Mouse (Mus musculus): ENCODE data around the gene Ttc21a. TPM values are rescaled to one million over a fixed set of nuclear protein-coding genes. Genes with fewer than 3 reads are reported as not detected.

Gene Ttc21a
- polyA plus RNA-seq, 1 experiment from 2014 or later, result 0.04 TPM

GRCm38 (mm10) chr9:119932358-119932757 is 5.0 kb upstream of the Ttc21a start:
- H3K9ac ChIP-seq (ENCODE audit: low read depth, low read length), result 0 out of 2 replicates have a peak overlapping the region, but pooled peaks have one; percentile 4
- no peaks in the 10 kb centered on the region for H3K9me3 ChIP-seq (ENCODE audit: control insufficient read depth, low read length)
- H3K36me3 ChIP-seq (ENCODE audit: control insufficient read depth, insufficient read depth, low read length), result peaks cover 21% of the 10 kb centered on the region
- H3K4me1 ChIP-seq (ENCODE audit: control insufficient read depth, insufficient read depth, low read length), result peaks cover 15% of the 10 kb centered on the region
- H3K4me3 ChIP-seq (ENCODE audit: low read length), result no peak overlapping the region
- peak; percentile 84 for ATAC-seq
- WGBS, result 74% methylated on average over 12 of the region's 12 CpGs
- H3K27me3 ChIP-seq (replicated peaks; ENCODE audit: control insufficient read depth, insufficient read depth, low read length), result no peaks in the 10 kb centered on the region
- H3K27ac ChIP-seq (ENCODE audit: low read length), result peak overlapping the region; percentile 61; the same call in 1 of the 2 replicates
- no peak overlapping the region for H3K4me2 ChIP-seq (ENCODE audit: low read depth, low read length)

- H3K9ac ChIP-seq (ENCODE audit: low read depth, low read length), result no peak overlapping the region
- no peaks in the 10 kb centered on the region for H3K9me3 ChIP-seq (ENCODE audit: control insufficient read depth, low read length)
- H3K4me3 ChIP-seq (ENCODE audit: low read length), result no peak overlapping the region
- no peak overlapping the region for H3K4me2 ChIP-seq (ENCODE audit: low read depth, low read length)
- no peak for ATAC-seq
- 85% methylated on average over 6 of the region's 6 CpGs for WGBS
- peaks cover 18% of the 10 kb centered on the region for H3K4me1 ChIP-seq (ENCODE audit: control insufficient read depth, insufficient read depth, low read length)
- H3K27me3 ChIP-seq (replicated peaks; ENCODE audit: control insufficient read depth, insufficient read depth, low read length), result no peaks in the 10 kb centered on the region
- peak overlapping the region; percentile 25; the same call in 1 of the 2 replicates for H3K27ac ChIP-seq (ENCODE audit: low read length)
- H3K36me3 ChIP-seq (ENCODE audit: control insufficient read depth, insufficient read depth, low read length), result peaks cover 10% of the 10 kb centered on the region
Observed at GRCm38 (mm10) chr9:119933675-119934074, 3.7 kb upstream of the Ttc21a start.

- Histone ChIP-seq H3K9ac (ENCODE audit: low read depth, low read length) (no peak overlapping the region), H3K36me3 (ENCODE audit: control insufficient read depth, insufficient read depth, low read length) (no peaks in the 10 kb centered on the region), H3K27ac (ENCODE audit: low read length) (no peak overlapping the region), H3K4me1 (ENCODE audit: control insufficient read depth, insufficient read depth, low read length) (peaks cover 11% of the 10 kb centered on the region; the same call in 1 of the 2 replicates), H3K9me3 (ENCODE audit: control insufficient read depth, low read length) (no peaks in the 10 kb centered on the region), H3K4me2 (ENCODE audit: low read depth, low read length) (no peak overlapping the region), H3K27me3 (replicated peaks; ENCODE audit: control insufficient read depth, insufficient read depth, low read length) (no peaks in the 10 kb centered on the region), H3K4me3 (ENCODE audit: low read length) (no peak overlapping the region)
- no peak for ATAC-seq
- 75% methylated on average over 4 of the region's 4 CpGs for WGBS
Observed at GRCm38 (mm10) chr9:119938496-119938895, 1.1 kb downstream of the Ttc21a start.

GRCm38 (mm10) chr9:119939646-119940045 is 2.2 kb downstream of the Ttc21a start:
- H3K27ac ChIP-seq (ENCODE audit: low read length), result no peak overlapping the region
- 71% methylated on average over 10 of the region's 10 CpGs for WGBS
- H3K4me2 ChIP-seq (ENCODE audit: low read depth, low read length), result no peak overlapping the region

GRCm38 (mm10) chr9:119941407-119941806 is 4.0 kb downstream of the Ttc21a start:
- Histone ChIP-seq H3K9ac (ENCODE audit: low read depth, low read length) (no peak overlapping the region), H3K4me3 (ENCODE audit: low read length) (no peak overlapping the region), H3K27me3 (replicated peaks; ENCODE audit: control insufficient read depth, insufficient read depth, low read length) (no peaks in the 10 kb centered on the region), H3K27ac (ENCODE audit: low read length) (no peak overlapping the region), H3K4me1 (ENCODE audit: control insufficient read depth, insufficient read depth, low read length) (peaks cover 4% of the 10 kb centered on the region; the same call in 1 of the 2 replicates), H3K4me2 (ENCODE audit: low read depth, low read length) (no peak overlapping the region), H3K36me3 (ENCODE audit: control insufficient read depth, insufficient read depth, low read length) (no peaks in the 10 kb centered on the region), H3K9me3 (ENCODE audit: control insufficient read depth, low read length) (no peaks in the 10 kb centered on the region)
- ATAC-seq, result no peak
- WGBS, result 70% methylated on average over 5 of the region's 5 CpGs

More at GRCm38 (mm10) chr9:119939646-119940045, 2.2 kb downstream of the Ttc21a start:
- Histone ChIP-seq H3K9ac (ENCODE audit: low read depth, low read length) (no peak overlapping the region), H3K4me1 (ENCODE audit: control insufficient read depth, insufficient read depth, low read length) (peaks cover 4% of the 10 kb centered on the region; the same call in 1 of the 2 replicates), H3K4me3 (ENCODE audit: low read length) (no peak overlapping the region), H3K27me3 (replicated peaks; ENCODE audit: control insufficient read depth, insufficient read depth, low read length) (no peaks in the 10 kb centered on the region), H3K9me3 (ENCODE audit: control insufficient read depth, low read length) (no peaks in the 10 kb centered on the region), H3K36me3 (ENCODE audit: control insufficient read depth, insufficient read depth, low read length) (no peaks in the 10 kb centered on the region)
- no peak for ATAC-seq

- WGBS, result 82% methylated on average over 14 of the region's 14 CpGs
- H3K36me3 ChIP-seq (ENCODE audit: control insufficient read depth, insufficient read depth, low read length), result no peaks in the 10 kb centered on the region
- no peak overlapping the region for H3K27ac ChIP-seq (ENCODE audit: low read length)
- H3K4me3 ChIP-seq (ENCODE audit: low read length), result no peak overlapping the region
- no peak for ATAC-seq
- no peaks in the 10 kb centered on the region for H3K9me3 ChIP-seq (ENCODE audit: control insufficient read depth, low read length)
- peaks cover 4% of the 10 kb centered on the region; the same call in 1 of the 2 replicates for H3K4me1 ChIP-seq (ENCODE audit: control insufficient read depth, insufficient read depth, low read length)
- H3K9ac ChIP-seq (ENCODE audit: low read depth, low read length), result 0 out of 2 replicates have a peak overlapping the region, but pooled peaks have one; percentile 29
- no peaks in the 10 kb centered on the region for H3K27me3 ChIP-seq (replicated peaks; ENCODE audit: control insufficient read depth, insufficient read depth, low read length)
- no peak overlapping the region for H3K4me2 ChIP-seq (ENCODE audit: low read depth, low read length)
Observed at GRCm38 (mm10) chr9:119941861-119942260, 4.5 kb downstream of the Ttc21a start.

GRCm38 (mm10) chr9:119943326-119943725 is 5.9 kb downstream of the Ttc21a start:
- Histone ChIP-seq H3K9ac (ENCODE audit: low read depth, low read length) (no peak overlapping the region), H3K4me3 (ENCODE audit: low read length) (no peak overlapping the region), H3K27ac (ENCODE audit: low read length) (no peak overlapping the region), H3K27me3 (replicated peaks; ENCODE audit: control insufficient read depth, insufficient read depth, low read length) (no peaks in the 10 kb centered on the region), H3K4me2 (ENCODE audit: low read depth, low read length) (no peak overlapping the region), H3K36me3 (ENCODE audit: control insufficient read depth, insufficient read depth, low read length) (no peaks in the 10 kb centered on the region), H3K4me1 (ENCODE audit: control insufficient read depth, insufficient read depth, low read length) (no peaks in the 10 kb centered on the region), H3K9me3 (ENCODE audit: control insufficient read depth, low read length) (no peaks in the 10 kb centered on the region)
- no peak for ATAC-seq
- 59% methylated on average over 1 of the region's 1 CpGs for WGBS

- Histone ChIP-seq H3K36me3 (ENCODE audit: control insufficient read depth, insufficient read depth, low read length) (no peaks in the 10 kb centered on the region), H3K4me3 (ENCODE audit: low read length) (no peak overlapping the region)
- 73% methylated on average over 12 of the region's 12 CpGs for WGBS
Observed at GRCm38 (mm10) chr9:119945173-119945900, 7.9 kb downstream of the Ttc21a start.

GRCm38 (mm10) chr9:119948804-119949203 is 11.4 kb downstream of the Ttc21a start:
- WGBS, result 35% methylated on average over 3 of the region's 3 CpGs
- H3K4me3 ChIP-seq (ENCODE audit: low read length), result no peak overlapping the region
- peaks cover 5% of the 10 kb centered on the region; the same call in 1 of the 2 replicates for H3K4me1 ChIP-seq (ENCODE audit: control insufficient read depth, insufficient read depth, low read length)
- H3K36me3 ChIP-seq (ENCODE audit: control insufficient read depth, insufficient read depth, low read length), result no peaks in the 10 kb centered on the region
- no peaks in the 10 kb centered on the region for H3K9me3 ChIP-seq (ENCODE audit: control insufficient read depth, low read length)
- H3K4me2 ChIP-seq (ENCODE audit: low read depth, low read length), result no peak overlapping the region
- H3K9ac ChIP-seq (ENCODE audit: low read depth, low read length), result no peak overlapping the region
- H3K27ac ChIP-seq (ENCODE audit: low read length), result no peak overlapping the region
- no peaks in the 10 kb centered on the region for H3K27me3 ChIP-seq (replicated peaks; ENCODE audit: control insufficient read depth, insufficient read depth, low read length)
- ATAC-seq, result no peak

More at GRCm38 (mm10) chr9:119945173-119945900, 7.9 kb downstream of the Ttc21a start:
- Histone ChIP-seq H3K4me2 (ENCODE audit: low read depth, low read length) (no peak overlapping the region), H3K9ac (ENCODE audit: low read depth, low read length) (no peak overlapping the region), H3K27ac (ENCODE audit: low read length) (no peak overlapping the region), H3K9me3 (ENCODE audit: control insufficient read depth, low read length) (no peaks in the 10 kb centered on the region), H3K27me3 (replicated peaks; ENCODE audit: control insufficient read depth, insufficient read depth, low read length) (no peaks in the 10 kb centered on the region), H3K4me1 (ENCODE audit: control insufficient read depth, insufficient read depth, low read length) (no peaks in the 10 kb centered on the region)
- ATAC-seq, result no peak

All from intestine, embryonic 16.5 days (tissue).